Mouse (Mus musculus): ENCODE data around the gene Lifr. TPM values are rescaled to one million over a fixed set of nuclear protein-coding genes. Genes with fewer than 3 reads are reported as not detected.

Gene Lifr
- polyA plus RNA-seq, 1 experiment = 39.2 TPM

- Histone ChIP-seq H3K4me1 (replicated peaks; ENCODE audit: control insufficient read depth, insufficient read depth, low read length) (no peaks in the 10 kb centered on the region), H3K27ac (ENCODE audit: control insufficient read depth, insufficient read depth, low read length) (no peak overlapping the region), H3K4me3 (ENCODE audit: control insufficient read depth, insufficient read depth, low read length) (no peak overlapping the region), H3K36me3 (ENCODE audit: control insufficient read depth, insufficient read depth, low read length) (no peaks in the 10 kb centered on the region), H3K27me3 (ENCODE audit: control insufficient read depth, insufficient read depth, low read length) (no peaks in the 10 kb centered on the region)
- TF ChIP-seq POLR2A (IDR thresholded peaks at IDR 0.05; ENCODE audit: control insufficient read depth, extremely low read depth, insufficient read depth, low read length, poor library complexity) = no peak
- TF ChIP-seq CTCF (IDR thresholded peaks at IDR 0.05; ENCODE audit: borderline replicate concordance, control insufficient read depth, extremely low read depth, insufficient read depth, low read length, poor library complexity) = no peak
- 8% methylated on average over 8 of the region's 8 CpGs for WGBS
- DNase-seq = no peak
Observed at GRCm38 (mm10) chr15:7084780-7085497, 5.5 kb upstream of the Lifr start.

DNA sequence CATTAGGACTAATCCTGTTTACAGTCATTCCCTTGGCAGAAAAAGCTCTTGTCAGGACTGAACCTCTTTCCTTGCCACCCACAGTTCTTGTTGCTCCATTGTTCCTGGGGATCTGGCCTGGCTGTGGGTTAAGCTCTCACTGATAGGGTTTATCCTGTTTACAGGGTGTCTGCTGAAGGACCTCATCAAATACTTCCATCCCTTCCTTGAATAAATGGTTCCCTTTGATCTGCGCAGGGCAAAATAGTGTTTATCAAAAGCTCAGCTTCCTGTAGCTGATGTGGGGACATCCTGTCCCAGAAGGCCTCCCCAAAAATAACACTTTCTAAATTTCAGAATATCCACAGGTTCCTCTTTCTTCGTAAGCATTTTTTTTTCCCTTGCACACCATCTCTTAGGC, 1.7 kb upstream of the Lifr start:
- no peak for DNase-seq
- no peaks in the 10 kb centered on the region for H3K4me1 ChIP-seq (replicated peaks; ENCODE audit: control insufficient read depth, insufficient read depth, low read length)
- no peak overlapping the region for H3K4me3 ChIP-seq (ENCODE audit: control insufficient read depth, insufficient read depth, low read length)
- TF ChIP-seq CTCF (IDR thresholded peaks at IDR 0.05; ENCODE audit: borderline replicate concordance, control insufficient read depth, extremely low read depth, insufficient read depth, low read length, poor library complexity) (no peak), POLR2A (IDR thresholded peaks at IDR 0.05; ENCODE audit: control insufficient read depth, extremely low read depth, insufficient read depth, low read length, poor library complexity) (no peak)
- H3K27me3 ChIP-seq (ENCODE audit: control insufficient read depth, insufficient read depth, low read length) = no peaks in the 10 kb centered on the region
- H3K36me3 ChIP-seq (ENCODE audit: control insufficient read depth, insufficient read depth, low read length) = no peaks in the 10 kb centered on the region
- 22% methylated on average over 2 of the region's 2 CpGs for WGBS
- no peak overlapping the region for H3K27ac ChIP-seq (ENCODE audit: control insufficient read depth, insufficient read depth, low read length)

DNA sequence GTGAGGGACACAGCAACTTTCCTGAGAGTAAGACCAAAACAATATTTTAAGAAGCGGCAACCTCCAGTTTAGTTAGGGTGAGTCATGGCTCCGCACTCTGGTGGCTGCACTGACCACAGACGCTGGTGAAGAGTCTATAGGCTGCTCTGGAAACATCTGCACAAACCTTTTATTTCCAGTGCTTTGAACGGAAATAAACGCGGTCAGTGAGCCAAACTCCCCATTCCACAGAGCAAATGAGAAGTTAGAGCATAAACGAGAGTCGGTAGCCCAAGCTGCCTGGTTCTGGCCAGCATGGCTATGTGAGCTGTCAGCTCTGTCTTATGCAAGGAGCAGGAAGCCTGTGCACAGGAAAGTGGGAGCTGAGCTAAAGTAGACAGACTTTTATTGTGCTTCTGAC, 1.9 kb downstream of the Lifr start:
- no peak overlapping the region for H3K4me3 ChIP-seq (ENCODE audit: control insufficient read depth, insufficient read depth, low read length)
- no peak for DNase-seq
- no peaks in the 10 kb centered on the region for H3K27me3 ChIP-seq (ENCODE audit: control insufficient read depth, insufficient read depth, low read length)
- H3K4me1 ChIP-seq (replicated peaks; ENCODE audit: control insufficient read depth, insufficient read depth, low read length) = no peaks in the 10 kb centered on the region
- WGBS = 1% methylated on average over 8 of the region's 8 CpGs
- H3K27ac ChIP-seq (ENCODE audit: control insufficient read depth, insufficient read depth, low read length) = no peak overlapping the region
- no peaks in the 10 kb centered on the region for H3K36me3 ChIP-seq (ENCODE audit: control insufficient read depth, insufficient read depth, low read length)
- TF ChIP-seq CTCF (IDR thresholded peaks at IDR 0.05; ENCODE audit: borderline replicate concordance, control insufficient read depth, extremely low read depth, insufficient read depth, low read length, poor library complexity) (no peak), POLR2A (IDR thresholded peaks at IDR 0.05; ENCODE audit: control insufficient read depth, extremely low read depth, insufficient read depth, low read length, poor library complexity) (no peak)

DNA sequence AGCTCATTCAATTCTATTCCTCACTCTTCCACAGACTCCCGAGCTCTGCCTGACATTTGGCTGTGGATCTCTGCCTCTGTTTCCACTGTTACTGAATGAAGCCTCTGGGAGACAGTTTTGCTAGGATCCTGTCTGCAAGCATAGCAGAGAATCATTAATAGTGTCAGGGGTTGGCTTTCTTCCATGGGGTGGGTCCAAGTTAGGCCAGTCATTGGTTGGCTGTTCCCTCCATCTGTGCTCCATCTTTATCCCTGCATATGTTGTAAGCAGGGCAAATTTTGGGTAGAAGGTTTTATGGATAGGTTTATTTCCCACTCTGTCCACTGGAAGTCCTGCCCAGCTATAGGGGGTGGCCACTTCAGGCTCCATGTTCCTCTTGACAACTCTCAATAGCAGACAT, 9.0 kb downstream of the Lifr start:
- no peak for TF ChIP-seq POLR2A (IDR thresholded peaks at IDR 0.05; ENCODE audit: control insufficient read depth, extremely low read depth, insufficient read depth, low read length, poor library complexity)
- TF ChIP-seq CTCF (IDR thresholded peaks at IDR 0.05; ENCODE audit: borderline replicate concordance, control insufficient read depth, extremely low read depth, insufficient read depth, low read length, poor library complexity) = no peak
- 88% methylated on average over 1 of the region's 1 CpGs for WGBS

GRCm38 (mm10) chr15:7100226-7100625, 9.8 kb downstream of the Lifr start:
- no peak overlapping the region for H3K4me3 ChIP-seq (ENCODE audit: control insufficient read depth, insufficient read depth, low read length)
- WGBS = 95% methylated on average over 6 of the region's 6 CpGs
- no peak for DNase-seq
- H3K4me1 ChIP-seq (replicated peaks; ENCODE audit: control insufficient read depth, insufficient read depth, low read length) = no peaks in the 10 kb centered on the region
- H3K36me3 ChIP-seq (ENCODE audit: control insufficient read depth, insufficient read depth, low read length) = no peaks in the 10 kb centered on the region
- no peak overlapping the region for H3K27ac ChIP-seq (ENCODE audit: control insufficient read depth, insufficient read depth, low read length)
- H3K27me3 ChIP-seq (ENCODE audit: control insufficient read depth, insufficient read depth, low read length) = no peaks in the 10 kb centered on the region
- TF ChIP-seq CTCF (IDR thresholded peaks at IDR 0.05; ENCODE audit: borderline replicate concordance, control insufficient read depth, extremely low read depth, insufficient read depth, low read length, poor library complexity) = no peak
- TF ChIP-seq POLR2A (IDR thresholded peaks at IDR 0.05; ENCODE audit: control insufficient read depth, extremely low read depth, insufficient read depth, low read length, poor library complexity) = no peak

More for the DNA sequence above, 9.0 kb downstream of the Lifr start:
- no peaks in the 10 kb centered on the region for H3K36me3 ChIP-seq (ENCODE audit: control insufficient read depth, insufficient read depth, low read length)
- no peaks in the 10 kb centered on the region for H3K27me3 ChIP-seq (ENCODE audit: control insufficient read depth, insufficient read depth, low read length)
- H3K4me3 ChIP-seq (ENCODE audit: control insufficient read depth, insufficient read depth, low read length) = no peak overlapping the region
- no peaks in the 10 kb centered on the region for H3K4me1 ChIP-seq (replicated peaks; ENCODE audit: control insufficient read depth, insufficient read depth, low read length)
- no peak for DNase-seq
- H3K27ac ChIP-seq (ENCODE audit: control insufficient read depth, insufficient read depth, low read length) = no peak overlapping the region

DNA sequence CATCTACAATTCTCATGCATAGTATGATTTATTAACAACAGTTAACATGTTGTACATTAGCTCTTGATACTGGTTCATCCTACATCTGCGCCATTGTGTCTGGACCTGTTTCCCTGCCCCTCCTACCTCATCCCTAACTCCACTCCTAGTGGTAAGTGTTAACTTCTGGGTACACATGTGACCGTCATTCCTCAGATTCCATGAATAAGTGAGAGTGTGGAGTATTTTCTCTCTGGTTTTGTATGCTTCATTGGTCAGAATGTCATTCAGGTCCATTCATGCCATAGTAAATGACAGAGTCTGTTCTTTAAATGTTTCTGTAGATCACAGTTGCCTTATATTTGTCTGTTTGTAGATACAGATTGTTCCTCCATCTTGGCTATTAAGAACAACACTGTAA, 12.6 kb downstream of the Lifr start:
- H3K36me3 ChIP-seq (ENCODE audit: control insufficient read depth, insufficient read depth, low read length) = no peaks in the 10 kb centered on the region
- H3K4me1 ChIP-seq (replicated peaks; ENCODE audit: control insufficient read depth, insufficient read depth, low read length) = no peaks in the 10 kb centered on the region
- no peaks in the 10 kb centered on the region for H3K27me3 ChIP-seq (ENCODE audit: control insufficient read depth, insufficient read depth, low read length)
- no peak for TF ChIP-seq CTCF (IDR thresholded peaks at IDR 0.05; ENCODE audit: borderline replicate concordance, control insufficient read depth, extremely low read depth, insufficient read depth, low read length, poor library complexity)
- no peak for TF ChIP-seq POLR2A (IDR thresholded peaks at IDR 0.05; ENCODE audit: control insufficient read depth, extremely low read depth, insufficient read depth, low read length, poor library complexity)
- no peak for DNase-seq
- 98% methylated on average over 2 of the region's 2 CpGs for WGBS
- H3K4me3 ChIP-seq (ENCODE audit: control insufficient read depth, insufficient read depth, low read length) = no peak overlapping the region
- no peak overlapping the region for H3K27ac ChIP-seq (ENCODE audit: control insufficient read depth, insufficient read depth, low read length)

GRCm38 (mm10) chr15:7105224-7105623, 14.8 kb downstream of the Lifr start:
- Histone ChIP-seq H3K4me3 (ENCODE audit: control insufficient read depth, insufficient read depth, low read length) (no peak overlapping the region), H3K4me1 (replicated peaks; ENCODE audit: control insufficient read depth, insufficient read depth, low read length) (no peaks in the 10 kb centered on the region), H3K36me3 (ENCODE audit: control insufficient read depth, insufficient read depth, low read length) (no peaks in the 10 kb centered on the region), H3K27ac (ENCODE audit: control insufficient read depth, insufficient read depth, low read length) (no peak overlapping the region), H3K27me3 (ENCODE audit: control insufficient read depth, insufficient read depth, low read length) (no peaks in the 10 kb centered on the region)
- DNase-seq = no peak
- 88% methylated on average over 5 of the region's 5 CpGs for WGBS
- no peak for TF ChIP-seq POLR2A (IDR thresholded peaks at IDR 0.05; ENCODE audit: control insufficient read depth, extremely low read depth, insufficient read depth, low read length, poor library complexity)

Measured in thymus, adult 2 months (tissue).